Mouse (Mus musculus) MEL (cell line): ENCODE data around the gene Nop2. TPM values are rescaled to one million over a fixed set of nuclear protein-coding genes. Genes with fewer than 3 reads are reported as not detected.

ENCODE experiments used
- DNase-seq: peaks from one replicate; pipeline ENCODE4 v3.0.0; 2011; ENCODE audit warnings: low read depth, low spot score
- H3K27ac ChIP-seq: 2 replicates; pipeline ENCODE4 v1.5.1; 2012; ENCODE audit warnings: low read depth, mild to moderate bottlenecking, control low read depth, low read length, moderate library complexity; ENCODE audit not compliant: control insufficient read depth
- H3K27me3 ChIP-seq, 2 experiments: fragments of 150-350 bp in 1 of 2; sonication (generic) in 1 of 2; 2 replicates each; pipeline ENCODE4 v1.6.1; 2012; ENCODE audit warnings: low read length in 2 of 2, mild to moderate bottlenecking in 2 of 2, improper control_type of control experiment in 1 of 2, moderate library complexity in 1 of 2; ENCODE audit not compliant: insufficient read depth in 2 of 2, control insufficient read depth in 1 of 2
- H3K36me3 ChIP-seq, 2 experiments: 2 replicates each; pipeline ENCODE4 v1.6.1; 2012 to 2014; ENCODE audit warnings: low read length in 2 of 2, improper control_type of control experiment in 1 of 2, inconsistent platforms in 1 of 2, mild to moderate bottlenecking in 1 of 2; ENCODE audit not compliant: insufficient read depth in 2 of 2, control insufficient read depth in 1 of 2
- H3K4me1 ChIP-seq, 2 experiments: fragments of 150-350 bp in 1 of 2; sonication (generic) in 1 of 2; 2 replicates each; pipeline ENCODE4 v1.6.1; 2012; ENCODE audit warnings: low read length in 2 of 2, improper control_type of control experiment in 1 of 2, mild to moderate bottlenecking in 1 of 2; ENCODE audit not compliant: insufficient read depth in 2 of 2, control insufficient read depth in 1 of 2
- H3K4me3 ChIP-seq, 2 experiments: fragments of 150-350 bp in 1 of 2; sonication (generic) in 1 of 2; 2 replicates each; pipeline ENCODE4 v1.5.1; 2012; ENCODE audit warnings: low read depth in 2 of 2, low read length in 2 of 2, mild to moderate bottlenecking in 2 of 2, moderate library complexity in 2 of 2, control low read depth in 1 of 2, improper control_type of control experiment in 1 of 2; ENCODE audit not compliant: control insufficient read depth in 1 of 2, insufficient read depth in 1 of 2
- H3K79me2 ChIP-seq: 2 replicates; pipeline ENCODE4 v1.6.1; 2012; ENCODE audit warnings: mild to moderate bottlenecking, low read length, moderate library complexity; ENCODE audit not compliant: control insufficient read depth, poor library complexity, insufficient read depth
- H3K9ac ChIP-seq: 2 replicates; pipeline ENCODE4 v1.6.1; 2012; ENCODE audit warnings: low read depth, mild to moderate bottlenecking, control low read depth, low read length, moderate library complexity; ENCODE audit not compliant: control insufficient read depth, poor library complexity, severe bottlenecking
- H3K9me3 ChIP-seq: fragments of 150-350 bp; sonication (generic); replicated peaks from 2 replicates; pipeline ENCODE4 v1.6.1; 2012; ENCODE audit warnings: mild to moderate bottlenecking, low read length, improper control_type of control experiment, moderate library complexity; ENCODE audit not compliant: insufficient read depth
- BHLHE40 ChIP-seq: IDR thresholded peaks from 2 replicates; pipeline ENCODE4 v1.6.1; 2012; ENCODE audit warnings: low read depth, mild to moderate bottlenecking, inconsistent platforms, low read length, improper control_type of control experiment, borderline replicate concordance
- CHD1 ChIP-seq: IDR thresholded peaks from 2 replicates; pipeline ENCODE4 v1.6.1; 2012; ENCODE audit warnings: low read depth, mild to moderate bottlenecking, inconsistent platforms, low read length, improper control_type of control experiment
- CTCF ChIP-seq, 3 experiments: IDR thresholded peaks in 2 of 3; conservative IDR thresholded peaks in 1 of 3; 2 replicates each; pipeline ENCODE4 v1.5.1; 2011 to 2012; ENCODE audit warnings: low read length in 3 of 3, low read depth in 2 of 3, mild to moderate bottlenecking in 2 of 3, improper control_type of control experiment in 1 of 3, inconsistent platforms in 1 of 3, mixed read lengths in 1 of 3, moderate library complexity in 1 of 3; ENCODE audit not compliant: control insufficient read depth in 1 of 3, insufficient read depth in 1 of 3, poor library complexity in 1 of 3, severe bottlenecking in 1 of 3
- ELF1 ChIP-seq: IDR thresholded peaks from 2 replicates; pipeline ENCODE4 v1.6.1; 2014; ENCODE audit warnings: low read depth, mild to moderate bottlenecking, inconsistent platforms, low read length, improper control_type of control experiment, moderate library complexity
- EP300 ChIP-seq, 2 experiments: IDR thresholded peaks; 2 replicates each; pipeline ENCODE4 v1.6.1; 2011; ENCODE audit warnings: improper control_type of control experiment in 2 of 2, low read length in 2 of 2, low read depth in 1 of 2, mild to moderate bottlenecking in 1 of 2
- ETS1 ChIP-seq: IDR thresholded peaks from 2 replicates; pipeline ENCODE4 v1.6.1; 2012; ENCODE audit warnings: low read depth, mild to moderate bottlenecking, inconsistent platforms, low read length, improper control_type of control experiment, moderate library complexity
- GABPA ChIP-seq: IDR thresholded peaks from 2 replicates; pipeline ENCODE4 v1.6.1; 2012; ENCODE audit warnings: low read depth, mild to moderate bottlenecking, inconsistent platforms, low read length, improper control_type of control experiment, moderate library complexity
- HCFC1 ChIP-seq: IDR thresholded peaks from 2 replicates; pipeline ENCODE4 v1.6.1; 2012; ENCODE audit warnings: low read depth, mild to moderate bottlenecking, inconsistent platforms, low read length, improper control_type of control experiment, moderate library complexity
- JUND ChIP-seq: IDR thresholded peaks from 2 replicates; pipeline ENCODE4 v1.6.1; 2011; ENCODE audit warnings: low read depth, mild to moderate bottlenecking, improper control_type of control experiment, low read length
- KAT2A ChIP-seq: conservative IDR thresholded peaks from 2 replicates; pipeline ENCODE4 v1.6.1; 2012; ENCODE audit warnings: low read depth, low read length, improper control_type of control experiment, inconsistent platforms
- MAFK ChIP-seq: IDR thresholded peaks from 2 replicates; pipeline ENCODE4 v1.6.1; 2011; ENCODE audit warnings: low read depth, mild to moderate bottlenecking, low read length, improper control_type of control experiment, borderline replicate concordance
- MAZ ChIP-seq: IDR thresholded peaks from 2 replicates; pipeline ENCODE4 v1.6.1; 2012; ENCODE audit warnings: low read depth, mild to moderate bottlenecking, inconsistent platforms, low read length, improper control_type of control experiment
- MEF2A ChIP-seq: IDR thresholded peaks from 2 replicates; pipeline ENCODE4 v1.6.1; 2014; ENCODE audit warnings: low read depth, mild to moderate bottlenecking, inconsistent platforms, low read length, improper control_type of control experiment; ENCODE audit not compliant: poor library complexity, insufficient replicate concordance, severe bottlenecking; ENCODE audit errors: extremely low read depth
- MYB ChIP-seq: IDR thresholded peaks from 2 replicates; pipeline ENCODE4 v1.6.1; 2011; ENCODE audit warnings: mild to moderate bottlenecking, low read depth, low read length, improper control_type of control experiment
- MYC ChIP-seq: IDR thresholded peaks from 2 replicates; pipeline ENCODE4 v1.6.1; 2011; ENCODE audit warnings: low read depth, mild to moderate bottlenecking, low read length, improper control_type of control experiment, moderate library complexity
- NELFE ChIP-seq: IDR thresholded peaks from 2 replicates; pipeline ENCODE4 v1.6.1; 2011; ENCODE audit warnings: low read depth, low read length, improper control_type of control experiment
- POLR2AphosphoS5 ChIP-seq: IDR thresholded peaks from 2 replicates; pipeline ENCODE4 v1.6.1; 2012; ENCODE audit warnings: low read depth, borderline replicate concordance, mild to moderate bottlenecking, inconsistent platforms, low read length, moderate library complexity, mixed read lengths
- SIN3A ChIP-seq: IDR thresholded peaks from 2 replicates; pipeline ENCODE4 v1.6.1; 2012; ENCODE audit warnings: low read length, improper control_type of control experiment, inconsistent platforms
- SMC3 ChIP-seq: IDR thresholded peaks from 2 replicates; pipeline ENCODE4 v1.6.1; 2011; ENCODE audit warnings: low read depth, low read length, improper control_type of control experiment
- TAL1 ChIP-seq: IDR thresholded peaks from 2 replicates; pipeline ENCODE4 v1.6.1; 2012; ENCODE audit warnings: mild to moderate bottlenecking, inconsistent platforms, low read length, moderate library complexity, mixed read lengths
- USF1 ChIP-seq: IDR thresholded peaks from 2 replicates; pipeline ENCODE4 v1.6.1; 2014; ENCODE audit warnings: low read depth, mild to moderate bottlenecking, inconsistent platforms, low read length, improper control_type of control experiment, moderate library complexity
- USF2 ChIP-seq, 2 experiments: IDR thresholded peaks; 2 replicates each; pipeline ENCODE4 v1.6.1; 2011 to 2012; ENCODE audit warnings: improper control_type of control experiment in 2 of 2, low read length in 2 of 2, borderline replicate concordance in 1 of 2, inconsistent platforms in 1 of 2, low read depth in 1 of 2, mild to moderate bottlenecking in 1 of 2; ENCODE audit not compliant: insufficient read depth in 1 of 2
- ZC3H11A ChIP-seq: IDR thresholded peaks from 2 replicates; pipeline ENCODE4 v1.6.1; 2012; ENCODE audit warnings: low read depth, mild to moderate bottlenecking, inconsistent platforms, low read length, improper control_type of control experiment
- polyA plus RNA-seq, 2 experiments: library from polyadenylated mRNA; stranded (reverse) in 1 of 2; unstranded in 1 of 2; fragments of >175 nt in 1 of 2; fragments of >200 nt in 1 of 2; gene quantifications; 2 replicates each; pipeline versions ENCODE4 v1.2.1 to v1.2.4; 2012; ENCODE audit warnings: low replicate concordance in 2 of 2, low read depth in 1 of 2; ENCODE audit not compliant: insufficient read length in 2 of 2, insufficient read depth in 1 of 2, missing spikeins in 1 of 2
- total RNA-seq: library from RNA; depleted of rRNA; stranded (reverse); fragments of 300-350 nt; gene quantifications from 2 replicates; pipeline ENCODE4 v1.2.3, GENCODE M21; 2012

Gene Nop2
- total and polyA plus RNA-seq, 3 experiments = 221 to 337 (median 263) TPM

- no peak for DNase-seq
- TF ChIP-seq SMC3 (no peak), CHD1 (no peak), MYB (no peak), EP300 (IDR thresholded peaks at IDR 0.05; ENCODE audit: low read depth in 1 of 2, low read length in 2 of 2) (no peak), KAT2A (no peak), GABPA (no peak), JUND (no peak)
- Histone ChIP-seq H3K36me3 (peaks cover 0 to 9% of the 10 kb centered on the region in 2 experiments; a peak in 2 of 4 replicates), H3K27ac (no peak overlapping the region), H3K4me3 (no peak overlapping the region), H3K27me3 (no peaks in the 10 kb centered on the region), H3K9me3 (no peaks in the 10 kb centered on the region), H3K4me1 (peaks cover 0 to 25% of the 10 kb centered on the region in 2 experiments; a peak in 3 of 4 replicates), H3K79me2 (peaks cover 10% of the 10 kb centered on the region), H3K9ac (no peak overlapping the region)
Measured at GRCm38 (mm10) chr6:125148251-125148925, 16.7 kb downstream of the Nop2 start.

GRCm38 (mm10) chr6:125148926-125149568 lies 17.3 kb downstream of the Nop2 start:
- Histone ChIP-seq H3K4me3 (no peak overlapping the region), H3K9ac (no peak overlapping the region)

More at GRCm38 (mm10) chr6:125148926-125149568, 17.3 kb downstream of the Nop2 start:
- H3K27ac ChIP-seq = no peak overlapping the region
- peaks cover 16% of the 10 kb centered on the region for H3K79me2 ChIP-seq
- DNase-seq = no peak
- TF ChIP-seq MAFK = no peak
- no peak for TF ChIP-seq ELF1
- TF ChIP-seq BHLHE40 = no peak
- no peak for TF ChIP-seq HCFC1
- no peak for TF ChIP-seq TAL1
- TF ChIP-seq MYB = no peak
- no peak for TF ChIP-seq ETS1
- TF ChIP-seq SIN3A = no peak
- TF ChIP-seq CTCF (IDR thresholded peaks at IDR 0.05 in 2 of 3, conservative IDR thresholded peaks at IDR 0.05 in 1 of 3; ENCODE audit: control insufficient read depth in 1 of 3, insufficient read depth in 1 of 3, low read depth in 2 of 3, low read length in 3 of 3, poor library complexity in 1 of 3, severe bottlenecking in 1 of 3) = no peak
- TF ChIP-seq GABPA = no peak
- no peak for TF ChIP-seq USF2 (IDR thresholded peaks at IDR 0.05; ENCODE audit: borderline replicate concordance in 1 of 2, insufficient read depth in 1 of 2, low read depth in 1 of 2, low read length in 2 of 2)
- no peak for TF ChIP-seq USF1
- TF ChIP-seq NELFE = no peak
- no peak for TF ChIP-seq ZC3H11A
- TF ChIP-seq POLR2AphosphoS5 = no peak
- TF ChIP-seq MEF2A = no peak
- no peak for TF ChIP-seq CHD1
- no peak for TF ChIP-seq MAZ
- no peak for TF ChIP-seq MYC
- no peaks in the 10 kb centered on the region for H3K9me3 ChIP-seq
- H3K27me3 ChIP-seq = no peaks in the 10 kb centered on the region
- peaks cover 0 to 28% of the 10 kb centered on the region in 2 experiments; a peak in 3 of 4 replicates for H3K4me1 ChIP-seq
- H3K36me3 ChIP-seq = peaks cover 0 to 9% of the 10 kb centered on the region in 2 experiments; a peak in 2 of 4 replicates
